Mouse (Mus musculus) MEL (cell line): ENCODE data around the gene Col20a1. TPM values are rescaled to one million over a fixed set of nuclear protein-coding genes. Genes with fewer than 3 reads are reported as not detected.

Experiments used
- DNase-seq: peaks from one replicate; pipeline ENCODE4 v3.0.0; 2011; ENCODE audit warnings: low read depth, low spot score
- H3K27ac ChIP-seq: 2 replicates; pipeline ENCODE4 v1.5.1; 2012; ENCODE audit warnings: low read depth, mild to moderate bottlenecking, control low read depth, low read length, moderate library complexity; ENCODE audit not compliant: control insufficient read depth
- H3K27me3 ChIP-seq, 2 experiments: fragments of 150-350 bp in 1 of 2; sonication (generic) in 1 of 2; 2 replicates each; pipeline ENCODE4 v1.6.1; 2012; ENCODE audit warnings: low read length in 2 of 2, mild to moderate bottlenecking in 2 of 2, improper control_type of control experiment in 1 of 2, moderate library complexity in 1 of 2; ENCODE audit not compliant: insufficient read depth in 2 of 2, control insufficient read depth in 1 of 2
- H3K36me3 ChIP-seq, 2 experiments: 2 replicates each; pipeline ENCODE4 v1.6.1; 2012 to 2014; ENCODE audit warnings: low read length in 2 of 2, improper control_type of control experiment in 1 of 2, inconsistent platforms in 1 of 2, mild to moderate bottlenecking in 1 of 2; ENCODE audit not compliant: insufficient read depth in 2 of 2, control insufficient read depth in 1 of 2
- H3K4me1 ChIP-seq, 2 experiments: fragments of 150-350 bp in 1 of 2; sonication (generic) in 1 of 2; 2 replicates each; pipeline ENCODE4 v1.6.1; 2012; ENCODE audit warnings: low read length in 2 of 2, improper control_type of control experiment in 1 of 2, mild to moderate bottlenecking in 1 of 2; ENCODE audit not compliant: insufficient read depth in 2 of 2, control insufficient read depth in 1 of 2
- H3K4me3 ChIP-seq, 2 experiments: fragments of 150-350 bp in 1 of 2; sonication (generic) in 1 of 2; 2 replicates each; pipeline ENCODE4 v1.5.1; 2012; ENCODE audit warnings: low read depth in 2 of 2, low read length in 2 of 2, mild to moderate bottlenecking in 2 of 2, moderate library complexity in 2 of 2, control low read depth in 1 of 2, improper control_type of control experiment in 1 of 2; ENCODE audit not compliant: control insufficient read depth in 1 of 2, insufficient read depth in 1 of 2
- H3K79me2 ChIP-seq: 2 replicates; pipeline ENCODE4 v1.6.1; 2012; ENCODE audit warnings: mild to moderate bottlenecking, low read length, moderate library complexity; ENCODE audit not compliant: control insufficient read depth, poor library complexity, insufficient read depth
- H3K9ac ChIP-seq: 2 replicates; pipeline ENCODE4 v1.6.1; 2012; ENCODE audit warnings: low read depth, mild to moderate bottlenecking, control low read depth, low read length, moderate library complexity; ENCODE audit not compliant: control insufficient read depth, poor library complexity, severe bottlenecking
- H3K9me3 ChIP-seq: fragments of 150-350 bp; sonication (generic); replicated peaks from 2 replicates; pipeline ENCODE4 v1.6.1; 2012; ENCODE audit warnings: mild to moderate bottlenecking, low read length, improper control_type of control experiment, moderate library complexity; ENCODE audit not compliant: insufficient read depth
- CTCF ChIP-seq, 3 experiments: IDR thresholded peaks in 2 of 3; conservative IDR thresholded peaks in 1 of 3; 2 replicates each; pipeline ENCODE4 v1.5.1; 2011 to 2012; ENCODE audit warnings: low read length in 3 of 3, low read depth in 2 of 3, mild to moderate bottlenecking in 2 of 3, improper control_type of control experiment in 1 of 3, inconsistent platforms in 1 of 3, mixed read lengths in 1 of 3, moderate library complexity in 1 of 3; ENCODE audit not compliant: control insufficient read depth in 1 of 3, insufficient read depth in 1 of 3, poor library complexity in 1 of 3, severe bottlenecking in 1 of 3
- E2F4 ChIP-seq: IDR thresholded peaks from 2 replicates; pipeline ENCODE4 v1.6.1; 2011; ENCODE audit warnings: low read depth, low read length, improper control_type of control experiment, borderline replicate concordance
- ELF1 ChIP-seq: IDR thresholded peaks from 2 replicates; pipeline ENCODE4 v1.6.1; 2014; ENCODE audit warnings: low read depth, mild to moderate bottlenecking, inconsistent platforms, low read length, improper control_type of control experiment, moderate library complexity
- EP300 ChIP-seq, 2 experiments: IDR thresholded peaks; 2 replicates each; pipeline ENCODE4 v1.6.1; 2011; ENCODE audit warnings: improper control_type of control experiment in 2 of 2, low read length in 2 of 2, low read depth in 1 of 2, mild to moderate bottlenecking in 1 of 2
- GABPA ChIP-seq: IDR thresholded peaks from 2 replicates; pipeline ENCODE4 v1.6.1; 2012; ENCODE audit warnings: low read depth, mild to moderate bottlenecking, inconsistent platforms, low read length, improper control_type of control experiment, moderate library complexity
- MAX ChIP-seq: IDR thresholded peaks from 2 replicates; pipeline ENCODE4 v1.6.1; 2011; ENCODE audit warnings: low read length, improper control_type of control experiment
- MAZ ChIP-seq: IDR thresholded peaks from 2 replicates; pipeline ENCODE4 v1.6.1; 2012; ENCODE audit warnings: low read depth, mild to moderate bottlenecking, inconsistent platforms, low read length, improper control_type of control experiment
- NELFE ChIP-seq: IDR thresholded peaks from 2 replicates; pipeline ENCODE4 v1.6.1; 2011; ENCODE audit warnings: low read depth, low read length, improper control_type of control experiment
- POLR2A ChIP-seq, 2 experiments: IDR thresholded peaks; 2 replicates each; pipeline ENCODE4 v1.6.1; 2011 to 2012; ENCODE audit warnings: low read length in 2 of 2, mild to moderate bottlenecking in 2 of 2, control low read depth in 1 of 2, improper control_type of control experiment in 1 of 2, low read depth in 1 of 2, moderate library complexity in 1 of 2; ENCODE audit not compliant: control insufficient read depth in 1 of 2, insufficient read depth in 1 of 2, poor library complexity in 1 of 2
- POLR2AphosphoS5 ChIP-seq: IDR thresholded peaks from 2 replicates; pipeline ENCODE4 v1.6.1; 2012; ENCODE audit warnings: low read depth, borderline replicate concordance, mild to moderate bottlenecking, inconsistent platforms, low read length, moderate library complexity, mixed read lengths
- RAD21 ChIP-seq: IDR thresholded peaks from 2 replicates; pipeline ENCODE4 v1.6.1; 2011; ENCODE audit warnings: mild to moderate bottlenecking, low read depth, low read length, improper control_type of control experiment
- RCOR1 ChIP-seq: IDR thresholded peaks from 2 replicates; pipeline ENCODE4 v1.6.1; 2012; ENCODE audit warnings: low read depth, mild to moderate bottlenecking, inconsistent platforms, low read length, improper control_type of control experiment
- SIN3A ChIP-seq: IDR thresholded peaks from 2 replicates; pipeline ENCODE4 v1.6.1; 2012; ENCODE audit warnings: low read length, improper control_type of control experiment, inconsistent platforms
- SMC3 ChIP-seq: IDR thresholded peaks from 2 replicates; pipeline ENCODE4 v1.6.1; 2011; ENCODE audit warnings: low read depth, low read length, improper control_type of control experiment
- TCF12 ChIP-seq: IDR thresholded peaks from 2 replicates; pipeline ENCODE4 v1.6.1; 2014; ENCODE audit warnings: low read depth, mild to moderate bottlenecking, inconsistent platforms, low read length, improper control_type of control experiment, moderate library complexity
- ZC3H11A ChIP-seq: IDR thresholded peaks from 2 replicates; pipeline ENCODE4 v1.6.1; 2012; ENCODE audit warnings: low read depth, mild to moderate bottlenecking, inconsistent platforms, low read length, improper control_type of control experiment
- ZMIZ1 ChIP-seq: IDR thresholded peaks from 2 replicates; pipeline ENCODE4 v1.6.1; 2012; ENCODE audit warnings: low read depth, mild to moderate bottlenecking, inconsistent platforms, low read length, improper control_type of control experiment, moderate library complexity
- ZNF384 ChIP-seq: IDR thresholded peaks from 2 replicates; pipeline ENCODE4 v1.6.1; 2012; ENCODE audit warnings: low read depth, mild to moderate bottlenecking, inconsistent platforms, low read length, improper control_type of control experiment
- polyA plus RNA-seq, 2 experiments: library from polyadenylated mRNA; stranded (reverse) in 1 of 2; unstranded in 1 of 2; fragments of >175 nt in 1 of 2; fragments of >200 nt in 1 of 2; gene quantifications; 2 replicates each; pipeline versions ENCODE4 v1.2.1 to v1.2.4; 2012; ENCODE audit warnings: low replicate concordance in 2 of 2, low read depth in 1 of 2; ENCODE audit not compliant: insufficient read length in 2 of 2, insufficient read depth in 1 of 2, missing spikeins in 1 of 2
- total RNA-seq: library from RNA; depleted of rRNA; stranded (reverse); fragments of 300-350 nt; gene quantifications from 2 replicates; pipeline ENCODE4 v1.2.3, GENCODE M21; 2012

Gene Col20a1
- total and polyA plus RNA-seq, 3 experiments: 0.23 to 0.40 TPM; not detected in 1

DNA sequence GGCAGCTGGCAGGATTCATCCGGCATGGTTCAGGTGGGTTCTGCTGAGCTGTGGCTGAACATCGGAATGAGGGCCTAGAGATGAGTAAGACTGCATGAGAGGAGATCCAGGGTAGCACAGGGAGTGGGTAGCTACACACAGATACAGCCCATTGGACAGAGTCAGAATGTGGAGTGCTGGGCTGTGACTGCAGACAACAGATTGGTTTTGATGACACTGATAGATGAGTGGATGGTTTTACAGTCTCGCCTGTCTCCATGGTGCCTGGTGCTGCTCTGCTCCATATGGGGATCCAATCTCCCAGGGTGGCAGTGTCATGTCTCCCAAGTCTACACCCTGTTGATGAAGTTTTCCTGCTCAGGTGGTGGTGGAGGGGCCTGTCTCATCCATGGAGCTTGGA is 10.6 kb downstream of the Col20a1 start:
- H3K36me3 ChIP-seq: no peaks in the 10 kb centered on the region
- H3K4me1 ChIP-seq: no peaks in the 10 kb centered on the region
- no peak overlapping the region for H3K9ac ChIP-seq
- H3K4me3 ChIP-seq: no peak overlapping the region
- no peak overlapping the region for H3K27ac ChIP-seq
- TF ChIP-seq RAD21 (no peak), SIN3A (no peak), RCOR1 (no peak), ZMIZ1 (no peak)
- H3K79me2 ChIP-seq: no peaks in the 10 kb centered on the region
- H3K27me3 ChIP-seq: no peaks in the 10 kb centered on the region
- no peak for DNase-seq
- no peaks in the 10 kb centered on the region for H3K9me3 ChIP-seq

DNA sequence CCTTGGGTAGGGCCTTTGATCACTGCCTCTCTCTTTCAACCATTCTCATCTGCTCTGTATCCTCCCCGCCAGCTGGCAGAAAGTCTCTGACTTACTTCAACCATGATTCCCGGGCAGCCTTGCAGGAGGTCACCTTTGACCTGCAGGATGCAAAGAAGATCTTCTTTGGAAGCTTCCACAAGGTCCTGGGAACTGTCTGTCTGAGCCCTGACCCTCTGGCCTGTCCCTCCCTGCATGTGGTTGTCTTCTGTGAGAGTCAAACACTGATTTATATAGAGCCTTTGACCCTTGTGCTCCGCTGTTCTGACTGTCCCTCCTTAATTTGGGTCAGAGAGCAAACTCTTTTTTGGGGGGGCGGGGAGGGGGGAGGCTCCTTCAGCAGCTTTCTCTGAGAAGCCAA is 20.7 kb downstream of the Col20a1 start:
- Histone ChIP-seq H3K27ac (no peak overlapping the region), H3K4me3 (no peak overlapping the region), H3K36me3 (no peaks in the 10 kb centered on the region), H3K79me2 (no peaks in the 10 kb centered on the region), H3K27me3 (peaks cover 0 to 8% of the 10 kb centered on the region in 2 experiments; a peak in 3 of 4 replicates), H3K9me3 (no peaks in the 10 kb centered on the region), H3K4me1 (no peaks in the 10 kb centered on the region), H3K9ac (no peak overlapping the region)
- no peak for DNase-seq
- no peak for TF ChIP-seq TCF12
- TF ChIP-seq ELF1: no peak
- no peak for TF ChIP-seq ZNF384
- TF ChIP-seq SMC3: no peak
- TF ChIP-seq MAZ: no peak
- no peak for TF ChIP-seq ZMIZ1
- TF ChIP-seq EP300 (IDR thresholded peaks at IDR 0.05; ENCODE audit: low read depth in 1 of 2, low read length in 2 of 2): no peak
- no peak for TF ChIP-seq POLR2AphosphoS5
- no peak for TF ChIP-seq E2F4
- TF ChIP-seq MAX: no peak

DNA sequence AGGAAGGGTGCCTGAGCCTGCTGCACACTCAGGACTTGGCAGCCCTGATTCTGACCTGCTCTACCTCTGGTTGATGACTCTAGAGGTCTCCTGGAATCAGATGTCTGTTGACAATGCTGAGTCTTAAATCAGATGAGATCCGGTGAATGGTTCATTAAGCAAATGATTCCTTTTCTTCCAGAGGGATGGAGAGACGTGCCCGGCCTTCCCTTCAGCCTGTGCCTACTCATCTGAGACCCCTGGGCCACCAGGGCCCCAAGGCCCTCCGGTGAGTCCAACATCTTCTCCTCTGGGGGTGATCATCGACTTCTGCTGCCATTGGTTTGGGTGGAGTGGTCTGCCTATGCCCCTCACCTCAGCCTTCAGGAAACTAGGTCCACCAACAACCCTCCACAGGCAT is 22.0 kb downstream of the Col20a1 start:
- H3K27ac ChIP-seq: no peak overlapping the region
- DNase-seq: no peak
- no peaks in the 10 kb centered on the region for H3K79me2 ChIP-seq
- no peaks in the 10 kb centered on the region for H3K36me3 ChIP-seq
- no peaks in the 10 kb centered on the region for H3K4me1 ChIP-seq
- no peaks in the 10 kb centered on the region for H3K9me3 ChIP-seq
- H3K9ac ChIP-seq: no peak overlapping the region
- H3K27me3 ChIP-seq: peaks cover 0 to 8% of the 10 kb centered on the region in 2 experiments; a peak in 3 of 4 replicates
- H3K4me3 ChIP-seq: no peak overlapping the region
- TF ChIP-seq CTCF (IDR thresholded peaks at IDR 0.05 in 2 of 3, conservative IDR thresholded peaks at IDR 0.05 in 1 of 3; ENCODE audit: control insufficient read depth in 1 of 3, insufficient read depth in 1 of 3, low read depth in 2 of 3, low read length in 3 of 3, poor library complexity in 1 of 3, severe bottlenecking in 1 of 3) (no peak), MAX (no peak), NELFE (no peak), GABPA (no peak), TCF12 (no peak), RCOR1 (no peak), ZC3H11A (no peak), POLR2A (IDR thresholded peaks at IDR 0.05; ENCODE audit: control insufficient read depth in 1 of 2, insufficient read depth in 1 of 2, low read depth in 1 of 2, low read length in 2 of 2, poor library complexity in 1 of 2) (no peak), MAZ (no peak)
